Mouse (Mus musculus): ENCODE measurements around the gene Runx1. TPM values are rescaled to one million over a fixed set of nuclear protein-coding genes. Genes with fewer than 3 reads are reported as not detected.

Runx1 gene
- 38.8 TPM for polyA plus RNA-seq (2012; fragmentation: generic; extraction: Trizol)

- H3ac ChIP-seq (ENCODE audit: control insufficient read depth, insufficient read length), result peak within 1 kb of the TSS; percentile 71
- H3K79me2 ChIP-seq (ENCODE audit: control insufficient read depth, insufficient read depth), result peaks cover 46% of the 10 kb centered on the region
- no peaks in the 10 kb centered on the region for H3K27me3 ChIP-seq (ENCODE audit: control insufficient read depth, insufficient read depth, insufficient read length)
- H3K4me2 ChIP-seq (ENCODE audit: low read depth), result peak within 1 kb of the TSS; percentile 85
- peak within 1 kb of the TSS; percentile 94 for H3K4me3 ChIP-seq
- peak in 1 of 3 experiments; percentile 40 for TF ChIP-seq MYOD1 (IDR thresholded peaks at IDR 0.05; ENCODE audit: control insufficient read depth in 1 of 3, insufficient read length in 2 of 3, low read depth in 2 of 3)
- TF ChIP-seq E2F4 (IDR thresholded peaks at IDR 0.05; ENCODE audit: insufficient read depth), result no peak
- peak; percentile 97 for TF ChIP-seq USF1 (IDR thresholded peaks at IDR 0.05; ENCODE audit: low read depth)
- peak; percentile 88 for TF ChIP-seq POLR2AphosphoS2 (IDR thresholded peaks at IDR 0.05; ENCODE audit: insufficient read length, low read depth)
- peak; percentile 35; the same call in 1 of the 2 replicates for TF ChIP-seq CEBPB (IDR thresholded peaks at IDR 0.05; ENCODE audit: insufficient read depth, poor library complexity, severe bottlenecking)
- peak; percentile 77 for TF ChIP-seq POLR2A (IDR thresholded peaks at IDR 0.05; ENCODE audit: insufficient read length, low read depth)
- TF ChIP-seq MAX (IDR thresholded peaks at IDR 0.05; ENCODE audit: low read depth), result peak; percentile 54
- no peak for TF ChIP-seq SRF (IDR thresholded peaks at IDR 0.05; ENCODE audit: control insufficient read depth, insufficient read length, low read depth)
- peak in 1 of 3 experiments; percentile 60 for TF ChIP-seq MYOG (IDR thresholded peaks at IDR 0.05; ENCODE audit: control insufficient read depth in 1 of 3, insufficient read depth in 1 of 3, insufficient read length in 2 of 3, low read depth in 2 of 3)
- no peak for TF ChIP-seq TCF12 (IDR thresholded peaks at IDR 0.05; ENCODE audit: insufficient read depth, poor library complexity, severe bottlenecking)
- no peak for TF ChIP-seq REST (IDR thresholded peaks at IDR 0.05; ENCODE audit: insufficient read depth, insufficient read length)
- peaks cover 9% of the 10 kb centered on the region for H3K36me3 ChIP-seq (ENCODE audit: control insufficient read depth, insufficient read depth)
Observed at GRCm38 (mm10) chr16:92825908-92826650, at the start of gene Runx1. Gene Runx1, minus strand, starts transcription at chr16:92826149.

DNA sequence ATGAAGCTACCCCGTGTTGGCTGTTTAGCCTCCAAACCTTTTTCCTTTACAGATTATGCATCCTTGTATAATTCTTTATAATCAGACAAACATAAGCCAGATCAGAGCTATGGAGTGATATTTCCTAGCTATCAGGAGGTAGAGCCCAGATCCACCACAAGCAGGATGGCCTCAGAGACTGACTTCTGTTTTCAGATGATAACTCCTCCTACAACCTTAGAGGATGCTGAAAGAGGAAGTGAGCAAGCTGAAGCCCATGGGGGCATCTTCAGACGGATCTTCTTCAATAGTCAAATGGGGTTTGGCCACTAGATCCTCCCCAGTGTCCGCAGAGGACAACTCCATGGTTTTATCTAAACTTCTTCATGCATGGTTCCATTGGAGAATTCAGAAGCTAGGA is 48.1 kb upstream of the Runx1 start:
- TF ChIP-seq MYOG (IDR thresholded peaks at IDR 0.05; ENCODE audit: control insufficient read depth in 1 of 3, insufficient read depth in 1 of 3, insufficient read length in 2 of 3, low read depth in 2 of 3), result no peak
- TF ChIP-seq E2F4 (IDR thresholded peaks at IDR 0.05; ENCODE audit: insufficient read depth), result no peak
- TF ChIP-seq CEBPB (IDR thresholded peaks at IDR 0.05; ENCODE audit: insufficient read depth, poor library complexity, severe bottlenecking), result no peak
- TF ChIP-seq POLR2AphosphoS2 (IDR thresholded peaks at IDR 0.05; ENCODE audit: insufficient read length, low read depth), result no peak
- TF ChIP-seq POLR2A (IDR thresholded peaks at IDR 0.05; ENCODE audit: insufficient read length, low read depth), result no peak
- no peak for TF ChIP-seq MYOD1 (IDR thresholded peaks at IDR 0.05; ENCODE audit: control insufficient read depth in 1 of 3, insufficient read length in 2 of 3, low read depth in 2 of 3)
- no peak for TF ChIP-seq TCF3 (IDR thresholded peaks at IDR 0.05; ENCODE audit: insufficient read length, low read depth)
- no peak for TF ChIP-seq REST (IDR thresholded peaks at IDR 0.05; ENCODE audit: insufficient read depth, insufficient read length)
- TF ChIP-seq TCF12 (IDR thresholded peaks at IDR 0.05; ENCODE audit: insufficient read depth, poor library complexity, severe bottlenecking), result no peak
- TF ChIP-seq MAX (IDR thresholded peaks at IDR 0.05; ENCODE audit: low read depth), result no peak
- TF ChIP-seq SRF (IDR thresholded peaks at IDR 0.05; ENCODE audit: control insufficient read depth, insufficient read length, low read depth), result no peak
- TF ChIP-seq USF1 (IDR thresholded peaks at IDR 0.05; ENCODE audit: low read depth), result no peak
- no peaks in the 10 kb centered on the region for H3K36me3 ChIP-seq (ENCODE audit: control insufficient read depth, insufficient read depth)
- H3K4me2 ChIP-seq (ENCODE audit: low read depth), result no peak overlapping the region
- no peaks in the 10 kb centered on the region for H3K27me3 ChIP-seq (ENCODE audit: control insufficient read depth, insufficient read depth, insufficient read length)
- no peak overlapping the region for H3K4me3 ChIP-seq
- H3K79me2 ChIP-seq (ENCODE audit: control insufficient read depth, insufficient read depth), result no peaks in the 10 kb centered on the region
- no peak overlapping the region for H3ac ChIP-seq (ENCODE audit: control insufficient read depth, insufficient read length)

GRCm38 (mm10) chr16:92871728-92872127 is 45.8 kb upstream of the Runx1 start:
- TF ChIP-seq POLR2A (IDR thresholded peaks at IDR 0.05; ENCODE audit: insufficient read length, low read depth), result no peak
- no peak for TF ChIP-seq MAX (IDR thresholded peaks at IDR 0.05; ENCODE audit: low read depth)
- no peak for TF ChIP-seq TCF3 (IDR thresholded peaks at IDR 0.05; ENCODE audit: insufficient read length, low read depth)
- TF ChIP-seq E2F4 (IDR thresholded peaks at IDR 0.05; ENCODE audit: insufficient read depth), result no peak
- TF ChIP-seq REST (IDR thresholded peaks at IDR 0.05; ENCODE audit: insufficient read depth, insufficient read length), result no peak
- TF ChIP-seq MYOD1 (IDR thresholded peaks at IDR 0.05; ENCODE audit: control insufficient read depth in 1 of 3, insufficient read length in 2 of 3, low read depth in 2 of 3), result no peak
- no peak for TF ChIP-seq SRF (IDR thresholded peaks at IDR 0.05; ENCODE audit: control insufficient read depth, insufficient read length, low read depth)
- no peak for TF ChIP-seq MYOG (IDR thresholded peaks at IDR 0.05; ENCODE audit: control insufficient read depth in 1 of 3, insufficient read depth in 1 of 3, insufficient read length in 2 of 3, low read depth in 2 of 3)
- TF ChIP-seq TCF12 (IDR thresholded peaks at IDR 0.05; ENCODE audit: insufficient read depth, poor library complexity, severe bottlenecking), result no peak
- no peak for TF ChIP-seq CEBPB (IDR thresholded peaks at IDR 0.05; ENCODE audit: insufficient read depth, poor library complexity, severe bottlenecking)
- TF ChIP-seq USF1 (IDR thresholded peaks at IDR 0.05; ENCODE audit: low read depth), result no peak
- no peak for TF ChIP-seq POLR2AphosphoS2 (IDR thresholded peaks at IDR 0.05; ENCODE audit: insufficient read length, low read depth)
- H3K4me2 ChIP-seq (ENCODE audit: low read depth), result no peak overlapping the region
- no peaks in the 10 kb centered on the region for H3K79me2 ChIP-seq (ENCODE audit: control insufficient read depth, insufficient read depth)
- H3K36me3 ChIP-seq (ENCODE audit: control insufficient read depth, insufficient read depth), result no peaks in the 10 kb centered on the region
- H3K27me3 ChIP-seq (ENCODE audit: control insufficient read depth, insufficient read depth, insufficient read length), result no peaks in the 10 kb centered on the region
- H3ac ChIP-seq (ENCODE audit: control insufficient read depth, insufficient read length), result no peak overlapping the region
- H3K4me3 ChIP-seq, result no peak overlapping the region

DNA sequence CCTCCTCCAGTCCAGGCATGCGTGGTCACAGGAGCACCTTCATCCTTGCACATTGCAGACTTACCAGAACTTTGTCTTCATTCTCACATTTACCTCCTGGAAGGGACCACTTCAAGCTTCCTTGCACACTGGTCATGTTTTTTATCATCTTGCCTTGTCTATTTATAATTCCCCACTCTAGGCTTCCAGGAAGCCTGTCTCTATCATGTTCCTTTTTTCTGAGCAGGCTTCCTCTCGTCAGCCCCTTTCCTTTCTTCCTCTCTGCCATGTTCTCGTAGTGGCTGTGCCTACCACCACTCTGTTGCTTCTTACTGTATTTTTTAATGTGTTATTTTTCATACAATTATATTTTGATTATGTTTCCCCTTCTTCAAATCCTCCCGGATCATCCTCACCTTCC is 42.6 kb upstream of the Runx1 start:
- H3K36me3 ChIP-seq (ENCODE audit: control insufficient read depth, insufficient read depth), result no peaks in the 10 kb centered on the region
- H3K4me2 ChIP-seq (ENCODE audit: low read depth), result no peak overlapping the region
- no peak overlapping the region for H3K4me3 ChIP-seq
- H3K79me2 ChIP-seq (ENCODE audit: control insufficient read depth, insufficient read depth), result no peaks in the 10 kb centered on the region
- TF ChIP-seq REST (IDR thresholded peaks at IDR 0.05; ENCODE audit: insufficient read depth, insufficient read length), result no peak
- TF ChIP-seq TCF12 (IDR thresholded peaks at IDR 0.05; ENCODE audit: insufficient read depth, poor library complexity, severe bottlenecking), result no peak
- no peak for TF ChIP-seq MAX (IDR thresholded peaks at IDR 0.05; ENCODE audit: low read depth)
- TF ChIP-seq SRF (IDR thresholded peaks at IDR 0.05; ENCODE audit: control insufficient read depth, insufficient read length, low read depth), result no peak
- TF ChIP-seq CEBPB (IDR thresholded peaks at IDR 0.05; ENCODE audit: insufficient read depth, poor library complexity, severe bottlenecking), result no peak
- TF ChIP-seq POLR2AphosphoS2 (IDR thresholded peaks at IDR 0.05; ENCODE audit: insufficient read length, low read depth), result no peak
- no peak for TF ChIP-seq MYOG (IDR thresholded peaks at IDR 0.05; ENCODE audit: control insufficient read depth in 1 of 3, insufficient read depth in 1 of 3, insufficient read length in 2 of 3, low read depth in 2 of 3)
- no peak for TF ChIP-seq E2F4 (IDR thresholded peaks at IDR 0.05; ENCODE audit: insufficient read depth)
- no peak for TF ChIP-seq POLR2A (IDR thresholded peaks at IDR 0.05; ENCODE audit: insufficient read length, low read depth)
- no peak for TF ChIP-seq MYOD1 (IDR thresholded peaks at IDR 0.05; ENCODE audit: control insufficient read depth in 1 of 3, insufficient read length in 2 of 3, low read depth in 2 of 3)
- TF ChIP-seq TCF3 (IDR thresholded peaks at IDR 0.05; ENCODE audit: insufficient read length, low read depth), result no peak
- TF ChIP-seq USF1 (IDR thresholded peaks at IDR 0.05; ENCODE audit: low read depth), result no peak
- no peak overlapping the region for H3ac ChIP-seq (ENCODE audit: control insufficient read depth, insufficient read length)
- no peaks in the 10 kb centered on the region for H3K27me3 ChIP-seq (ENCODE audit: control insufficient read depth, insufficient read depth, insufficient read length)

All from myocyte (in vitro differentiated cells).